Mouse (Mus musculus) heart, embryonic 11.5 days (tissue): ENCODE data around the gene Ccdc60. TPM values are rescaled to one million over a fixed set of nuclear protein-coding genes. Genes with fewer than 3 reads are reported as not detected.

Experiments
- ATAC-seq: fragments of 200-750 bp; cut with Nextera tagmentation; replicated peaks from 2 replicates; pipeline ENCODE4 v1.8.0; 2017; ENCODE audit warnings: moderate library complexity; ENCODE audit not compliant: insufficient number of reproducible peaks, low FRiP score, low TSS enrichment
- H3K27ac ChIP-seq: fragments of 300-500 bp; sonication (generic); 2 replicates; pipeline ENCODE4 v1.5.1; 2014; ENCODE audit warnings: mild to moderate bottlenecking, low read depth, low read length
- H3K27me3 ChIP-seq: fragments of 300-500 bp; sonication (generic); 2 replicates; pipeline ENCODE4 v1.6.1; 2014; ENCODE audit warnings: mild to moderate bottlenecking, low read length, mixed read lengths; ENCODE audit not compliant: control insufficient read depth, insufficient read depth
- H3K36me3 ChIP-seq: fragments of 300-500 bp; sonication (generic); 2 replicates; pipeline ENCODE4 v1.6.1; 2014; ENCODE audit warnings: mild to moderate bottlenecking, low read length, moderate library complexity, mixed read lengths; ENCODE audit not compliant: control insufficient read depth, insufficient read depth
- H3K4me1 ChIP-seq: fragments of 300-500 bp; sonication (generic); 2 replicates; pipeline ENCODE4 v1.6.1; 2014; ENCODE audit warnings: low read length; ENCODE audit not compliant: control insufficient read depth, insufficient read depth
- H3K4me2 ChIP-seq: fragments of 300-500 bp; sonication (generic); 2 replicates; pipeline ENCODE4 v1.6.1; 2014; ENCODE audit warnings: mild to moderate bottlenecking, moderate library complexity
- H3K4me3 ChIP-seq: fragments of 300-500 bp; sonication (generic); 2 replicates; pipeline ENCODE4 v1.5.1; 2014; ENCODE audit warnings: low read depth, low read length
- H3K9ac ChIP-seq: fragments of 300-500 bp; sonication (generic); 2 replicates; pipeline ENCODE4 v1.6.1; 2014; ENCODE audit warnings: mild to moderate bottlenecking, low read depth, low read length, moderate library complexity
- H3K9me3 ChIP-seq: fragments of 300-500 bp; sonication (generic); replicated peaks from 2 replicates; pipeline ENCODE4 v1.6.1; 2016; ENCODE audit warnings: low read length; ENCODE audit not compliant: control insufficient read depth
- WGBS: fragments of 180-500 bp; shearing (Covaris S2); extraction: QIAGEN DNeasy Blood & Tissue Kit; methylation state at CpG from one replicate; pipeline ENCODE4 v1.1.7; 2014; ENCODE audit not compliant: insufficient replicate concordance; 5-methylcytosine and 5-hydroxymethylcytosine counted together
- polyA plus RNA-seq: library from polyadenylated mRNA; unstranded; fragments of >200 nt; fragmentation: Nextera tagmentation; extraction: Ambion mirVana; gene quantifications from 2 replicates; pipeline ENCODE4 v1.2.1, GENCODE M21; 2014

The Ccdc60 gene
- polyA plus RNA-seq, 1 experiment from 2014 or later = 0.93 TPM

GRCm38 (mm10) chr5:116280518-116280917, 8.3 kb downstream of the Ccdc60 start:
- Histone ChIP-seq H3K9me3 (peaks cover 10% of the 10 kb centered on the region), H3K27ac (no peak overlapping the region), H3K27me3 (no peaks in the 10 kb centered on the region), H3K9ac (no peak overlapping the region), H3K36me3 (peaks cover 3% of the 10 kb centered on the region; the same call in 1 of the 2 replicates), H3K4me2 (no peak overlapping the region), H3K4me1 (no peaks in the 10 kb centered on the region), H3K4me3 (no peak overlapping the region)
- ATAC-seq = no peak

- no peak overlapping the region for H3K27ac ChIP-seq
- H3K4me1 ChIP-seq = peaks cover 5% of the 10 kb centered on the region; the same call in 1 of the 2 replicates
- no peak overlapping the region for H3K9ac ChIP-seq
- no peak overlapping the region for H3K4me2 ChIP-seq
- no peaks in the 10 kb centered on the region for H3K27me3 ChIP-seq
- WGBS = 88% methylated on average over 17 of the region's 17 CpGs
- no peak overlapping the region for H3K4me3 ChIP-seq
- ATAC-seq = no peak
- peaks cover 10% of the 10 kb centered on the region for H3K9me3 ChIP-seq
- H3K36me3 ChIP-seq = peaks cover 3% of the 10 kb centered on the region; the same call in 1 of the 2 replicates
These were observed 10.3 kb downstream of the Ccdc60 start for GRCm38 (mm10) chr5:116278436-116278918.

GRCm38 (mm10) chr5:116277951-116278350, 10.8 kb downstream of the Ccdc60 start:
- no peak overlapping the region for H3K4me2 ChIP-seq
- H3K4me1 ChIP-seq = peaks cover 9% of the 10 kb centered on the region; the same call in 1 of the 2 replicates
- peaks cover 3% of the 10 kb centered on the region; the same call in 1 of the 2 replicates for H3K36me3 ChIP-seq
- peaks cover 10% of the 10 kb centered on the region for H3K9me3 ChIP-seq
- H3K27me3 ChIP-seq = no peaks in the 10 kb centered on the region
- no peak overlapping the region for H3K4me3 ChIP-seq
- H3K27ac ChIP-seq = no peak overlapping the region
- no peak overlapping the region for H3K9ac ChIP-seq
- whole genome bisulfite sequencing = 85% methylated on average over 4 of the region's 4 CpGs
- no peak for ATAC-seq

- Histone ChIP-seq H3K27ac (no peak overlapping the region; the same call in 1 of the 2 replicates), H3K4me2 (no peak overlapping the region)
These were observed 14.0 kb downstream of the Ccdc60 start for GRCm38 (mm10) chr5:116274818-116275217.

GRCm38 (mm10) chr5:116274365-116274764, 14.4 kb downstream of the Ccdc60 start:
- H3K9me3 ChIP-seq = peaks cover 10% of the 10 kb centered on the region
- 58% methylated on average over 5 of the region's 5 CpGs for WGBS
- H3K36me3 ChIP-seq = peaks cover 3% of the 10 kb centered on the region; the same call in 1 of the 2 replicates
- H3K27me3 ChIP-seq = no peaks in the 10 kb centered on the region
- H3K9ac ChIP-seq = no peak overlapping the region
- no peak overlapping the region for H3K4me3 ChIP-seq
- peaks cover 18% of the 10 kb centered on the region for H3K4me1 ChIP-seq
- ATAC-seq = no peak
- no peak overlapping the region for H3K4me2 ChIP-seq
- no peak overlapping the region for H3K27ac ChIP-seq

More at GRCm38 (mm10) chr5:116274818-116275217, 14.0 kb downstream of the Ccdc60 start:
- Histone ChIP-seq H3K9ac (no peak overlapping the region), H3K9me3 (peaks cover 10% of the 10 kb centered on the region), H3K27me3 (no peaks in the 10 kb centered on the region), H3K4me1 (peaks cover 18% of the 10 kb centered on the region), H3K4me3 (no peak overlapping the region), H3K36me3 (peaks cover 3% of the 10 kb centered on the region; the same call in 1 of the 2 replicates)
- ATAC-seq = no peak
- 56% methylated on average over 2 of the region's 2 CpGs for WGBS

GRCm38 (mm10) chr5:116271511-116272227, 17.1 kb downstream of the Ccdc60 start:
- ATAC-seq = peak; percentile 59; the same call in 1 of the 2 replicates
- H3K4me2 ChIP-seq = peak overlapping the region; percentile 49

GRCm38 (mm10) chr5:116269212-116270145, 19.3 kb downstream of the Ccdc60 start:
- Histone ChIP-seq H3K9me3 (no peaks in the 10 kb centered on the region), H3K4me2 (no peak overlapping the region), H3K4me3 (no peak overlapping the region), H3K36me3 (no peaks in the 10 kb centered on the region), H3K9ac (no peak overlapping the region), H3K27ac (no peak overlapping the region), H3K4me1 (peaks cover 16% of the 10 kb centered on the region), H3K27me3 (no peaks in the 10 kb centered on the region)
- WGBS = 82% methylated on average over 17 of the region's 17 CpGs
- ATAC-seq = no peak

More at GRCm38 (mm10) chr5:116271511-116272227, 17.1 kb downstream of the Ccdc60 start:
- H3K9me3 ChIP-seq = 0 out of 2 replicates have a peak, but pooled peaks cover 5% of the 10 kb centered on the region
- H3K27me3 ChIP-seq = no peaks in the 10 kb centered on the region
- WGBS = 21% methylated on average over 17 of the region's 17 CpGs
- H3K4me3 ChIP-seq = peak overlapping the region; percentile 18
- peaks cover 18% of the 10 kb centered on the region for H3K4me1 ChIP-seq
- peak overlapping the region; percentile 36; the same call in 1 of the 2 replicates for H3K27ac ChIP-seq
- no peak overlapping the region for H3K9ac ChIP-seq
- H3K36me3 ChIP-seq = no peaks in the 10 kb centered on the region

- no peak overlapping the region for H3K27ac ChIP-seq
- H3K4me2 ChIP-seq = no peak overlapping the region
- no peak overlapping the region for H3K4me3 ChIP-seq
- H3K27me3 ChIP-seq = no peaks in the 10 kb centered on the region
- ATAC-seq = no peak
- H3K9me3 ChIP-seq = no peaks in the 10 kb centered on the region
- H3K36me3 ChIP-seq = no peaks in the 10 kb centered on the region
- WGBS = 91% methylated on average over 2 of the region's 2 CpGs
- H3K4me1 ChIP-seq = no peaks in the 10 kb centered on the region
- no peak overlapping the region for H3K9ac ChIP-seq
These were observed 26.1 kb downstream of the Ccdc60 start for GRCm38 (mm10) chr5:116262689-116263088.
